Mouse (Mus musculus) kidney, adult 2 months (tissue): ENCODE measurements around the gene Oas1e. TPM values are rescaled to one million over a fixed set of nuclear protein-coding genes. Genes with fewer than 3 reads are reported as not detected.
"Not testable (repeated sequence)": the region's sequence is repeated elsewhere in the genome, so short reads cannot be mapped to it uniquely, and the experiment has no call there.

Source experiments
- DNase-seq: peaks from one replicate; pipeline ENCODE4 v3.0.0; 2021
- H3K27ac ChIP-seq: fragments of 200-500 bp; 2 replicates; pipeline ENCODE4 v1.5.1; 2012; ENCODE audit warnings: low read depth, low read length, control low read depth, inconsistent platforms; ENCODE audit not compliant: insufficient read depth
- H3K27me3 ChIP-seq: fragments of 200-500 bp; replicated peaks from 2 replicates; pipeline ENCODE4 v1.6.1; 2012; ENCODE audit warnings: mild to moderate bottlenecking, moderate library complexity, low read length, inconsistent platforms; ENCODE audit not compliant: control insufficient read depth, insufficient read depth
- H3K36me3 ChIP-seq: fragments of 200-500 bp; 2 replicates; pipeline ENCODE4 v1.6.1; 2012; ENCODE audit warnings: mild to moderate bottlenecking, moderate library complexity, low read length, inconsistent platforms; ENCODE audit not compliant: control insufficient read depth, insufficient read depth
- H3K4me1 ChIP-seq: fragments of 200-500 bp; 2 replicates; pipeline ENCODE4 v1.6.1; 2011; ENCODE audit warnings: low read length; ENCODE audit not compliant: control insufficient read depth, insufficient read depth
- H3K4me3 ChIP-seq: fragments of 200-500 bp; 2 replicates; pipeline ENCODE4 v1.5.1; 2011; ENCODE audit warnings: mild to moderate bottlenecking, low read depth, low read length, control low read depth; ENCODE audit not compliant: insufficient read depth
- CTCF ChIP-seq: fragments of 200-500 bp; conservative IDR thresholded peaks from 2 replicates; pipeline ENCODE4 v1.5.1; 2011; ENCODE audit warnings: low read depth, mild to moderate bottlenecking, control low read depth, low read length, moderate library complexity, mixed read lengths; ENCODE audit not compliant: insufficient read depth, insufficient read length
- POLR2A ChIP-seq: fragments of 200-500 bp; IDR thresholded peaks from one replicate; pipeline ENCODE4 v1.6.1; 2011; ENCODE audit warnings: low read depth, low read length, control low read depth
- WGBS: fragments of 180-500 bp; shearing (Covaris S2); methylation state at CpG from one replicate; pipeline ENCODE4 v1.1.7; 2018; 5-methylcytosine and 5-hydroxymethylcytosine counted together
- polyA plus RNA-seq: library from polyadenylated mRNA; depleted of rRNA; stranded (reverse); fragments of >200 nt; gene quantifications from 2 replicates; pipeline ENCODE4 v1.2.3, GENCODE M21; 2012

Gene Oas1e
- polyA plus RNA-seq, 1 experiment, result not detected

GRCm38 (mm10) chr5:120813023-120813422 lies 17.7 kb upstream of the Oas1e start:
- 59% methylated on average over 6 of the region's 6 CpGs for WGBS
- H3K27ac ChIP-seq, result no peak overlapping the region

GRCm38 (mm10) chr5:120811951-120812819 lies 16.9 kb upstream of the Oas1e start, which contains the start of gene Oas1c:
TSS of gene Oas1c (minus strand) at chr5:120812514.
- Histone ChIP-seq H3K4me3 (peak within 1 kb of the TSS; percentile 50), H3K27ac (peak within 1 kb of the TSS; percentile 20; the same call in 1 of the 2 replicates), H3K36me3 (no peaks in the 10 kb centered on the region), H3K27me3 (no peaks in the 10 kb centered on the region), H3K4me1 (peaks cover 6% of the 10 kb centered on the region; the same call in 1 of the 2 replicates)
- 3% methylated on average over 18 of the region's 18 CpGs for WGBS
- DNase-seq, result peak; percentile 96
- TF ChIP-seq CTCF (no peak), POLR2A (peak; percentile 54)

More at GRCm38 (mm10) chr5:120813023-120813422, 17.7 kb upstream of the Oas1e start:
- Histone ChIP-seq H3K4me1 (peaks cover 6% of the 10 kb centered on the region; the same call in 1 of the 2 replicates), H3K27me3 (no peaks in the 10 kb centered on the region), H3K4me3 (peak overlapping the region; percentile 50), H3K36me3 (no peaks in the 10 kb centered on the region)
- no peak for TF ChIP-seq POLR2A
- TF ChIP-seq CTCF, result no peak
- no peak for DNase-seq

GRCm38 (mm10) chr5:120809171-120809570 lies 13.8 kb upstream of the Oas1e start:
- Histone ChIP-seq H3K36me3 (no peaks in the 10 kb centered on the region), H3K4me1 (peaks cover 6% of the 10 kb centered on the region; the same call in 1 of the 2 replicates), H3K4me3 (no peak overlapping the region), H3K27me3 (no peaks in the 10 kb centered on the region), H3K27ac (no peak overlapping the region)
- TF ChIP-seq CTCF, result no peak
- TF ChIP-seq POLR2A, result no peak
- DNase-seq, result peak; percentile 56
- 32% methylated on average over 6 of the region's 6 CpGs for WGBS

- no peaks in the 10 kb centered on the region for H3K27me3 ChIP-seq
- 93% methylated on average over 1 of the region's 1 CpGs for WGBS
- DNase-seq, result peak; percentile 56
Measured at GRCm38 (mm10) chr5:120806458-120806857, 11.1 kb upstream of the Oas1e start.

GRCm38 (mm10) chr5:120803596-120803995 lies 8.3 kb upstream of the Oas1e start:
- Histone ChIP-seq H3K27ac (no peak overlapping the region), H3K4me3 (no peak overlapping the region), H3K27me3 (no peaks in the 10 kb centered on the region), H3K4me1 (no peaks in the 10 kb centered on the region), H3K36me3 (no peaks in the 10 kb centered on the region)
- TF ChIP-seq POLR2A, result no peak
- no peak for TF ChIP-seq CTCF
- DNase-seq, result no peak
- WGBS, result 68% methylated on average over 2 of the region's 2 CpGs

More at GRCm38 (mm10) chr5:120806458-120806857, 11.1 kb upstream of the Oas1e start:
- no peak overlapping the region for H3K4me3 ChIP-seq
- no peak for TF ChIP-seq POLR2A
- peak; percentile 63 for TF ChIP-seq CTCF
- H3K27ac ChIP-seq, result no peak overlapping the region
- no peaks in the 10 kb centered on the region for H3K36me3 ChIP-seq
- peaks cover under 1% of the 10 kb centered on the region; the same call in 1 of the 2 replicates for H3K4me1 ChIP-seq

- not testable (repeated sequence) for H3K27ac ChIP-seq, H3K4me1 ChIP-seq, H3K27me3 ChIP-seq, H3K4me3 ChIP-seq, H3K36me3 ChIP-seq, DNase-seq
- 71% methylated on average over 2 of the region's 2 CpGs for WGBS
Measured at GRCm38 (mm10) chr5:120798943-120799342, 3.6 kb upstream of the Oas1e start.

- H3K4me3 ChIP-seq, H3K27ac ChIP-seq, DNase-seq, H3K27me3 ChIP-seq, H3K36me3 ChIP-seq, H3K4me1 ChIP-seq: not testable (repeated sequence)
- 72% methylated on average over 5 of the region's 5 CpGs for WGBS
Measured at GRCm38 (mm10) chr5:120798147-120798546, 2.8 kb upstream of the Oas1e start.
